Mouse (Mus musculus): ENCODE data around the gene Rnf145. TPM values are rescaled to one million over a fixed set of nuclear protein-coding genes. Genes with fewer than 3 reads are reported as not detected.

The Rnf145 gene
- total RNA-seq (2021) = 10 to 100 TPM; 25.2 to 26.1 TPM

GRCm38 (mm10) chr11:44518281-44519095, at the start of gene Rnf145:
TSS of gene Rnf145 (plus strand) at chr11:44518964.
- intact Hi-C loops (cut with DNase I) = loop anchor here (1.0 kb wide), 1 partner anchor 48 kb away; the partner anchor contains the start of gene Ublcp1
- DNase-seq = peak; percentile 74 to 75

GRCm38 (mm10) chr11:44469646-44470431, 48.9 kb upstream of the Rnf145 start:
- intact Hi-C loops (cut with DNase I) = loop anchor here (1.0 to 5.0 kb wide), 3 partner anchors 48 to 112 kb away; partner anchors contain the start of gene Rnf145
- DNase-seq = no peak

- peak; percentile 95 to 96 for DNase-seq
- intact Hi-C loops (cut with DNase I) = loop anchor here (1.0 to 5.0 kb wide), 3 partner anchors 48 to 112 kb away; partner anchors contain the start of gene Rnf145
Observed at GRCm38 (mm10) chr11:44470432-44471336, 48.1 kb upstream of the Rnf145 start, which contains the start of gene Ublcp1. TSS of gene Ublcp1 (minus strand) at chr11:44470498.

GRCm38 (mm10) chr11:44471337-44471995, 47.3 kb upstream of the Rnf145 start:
- intact Hi-C loops (cut with DNase I) = loop anchor here (5.0 kb wide), 2 partner anchors 91 to 111 kb away; no protein-coding TSS in a partner anchor
- peak; percentile 32 to 37 for DNase-seq

- intact Hi-C loops (cut with DNase I) = no loop called here
- no peak for DNase-seq
Observed at GRCm38 (mm10) chr11:44475467-44475866, 43.3 kb upstream of the Rnf145 start.

GRCm38 (mm10) chr11:44476445-44476844, 42.3 kb upstream of the Rnf145 start:
- no peak for DNase-seq
- intact Hi-C loops (cut with DNase I) = no loop called here

- intact Hi-C loops (cut with DNase I) = no loop called here
- DNase-seq = no peak
Observed at GRCm38 (mm10) chr11:44478382-44478781, 40.4 kb upstream of the Rnf145 start.

- intact Hi-C loops (cut with DNase I) = no loop called here
- DNase-seq = no peak
Observed at GRCm38 (mm10) chr11:44480246-44480645, 38.5 kb upstream of the Rnf145 start.

GRCm38 (mm10) chr11:44485089-44485736, 33.6 kb upstream of the Rnf145 start:
- intact Hi-C loops (cut with DNase I) = no loop called here
- DNase-seq = no peak

- intact Hi-C loops (cut with DNase I) = no loop called here
- DNase-seq = no peak
Observed at GRCm38 (mm10) chr11:44489117-44489516, 29.6 kb upstream of the Rnf145 start.

GRCm38 (mm10) chr11:44494643-44495323, 24.0 kb upstream of the Rnf145 start:
- no peak for DNase-seq
- intact Hi-C loops (cut with DNase I) = no loop called here

- intact Hi-C loops (cut with DNase I) = no loop called here
- peak; percentile 38 to 42 for DNase-seq
Observed at GRCm38 (mm10) chr11:44496217-44496616, 22.5 kb upstream of the Rnf145 start.

GRCm38 (mm10) chr11:44498412-44499272, 20.1 kb upstream of the Rnf145 start:
- no peak for DNase-seq
- intact Hi-C loops (cut with DNase I) = no loop called here

- intact Hi-C loops (cut with DNase I) = no loop called here
Observed at GRCm38 (mm10) chr11:44500966-44501365, 17.8 kb upstream of the Rnf145 start.

GRCm38 (mm10) chr11:44501477-44501876, 17.3 kb upstream of the Rnf145 start:
- no peak for DNase-seq
- intact Hi-C loops (cut with DNase I) = no loop called here

More at GRCm38 (mm10) chr11:44500966-44501365, 17.8 kb upstream of the Rnf145 start:
- no peak for DNase-seq

- intact Hi-C loops (cut with DNase I) = no loop called here
- no peak for DNase-seq
Observed at GRCm38 (mm10) chr11:44502931-44503330, 15.8 kb upstream of the Rnf145 start.

GRCm38 (mm10) chr11:44504146-44504545, 14.6 kb upstream of the Rnf145 start:
- intact Hi-C loops (cut with DNase I) = no loop called here
- no peak for DNase-seq

- intact Hi-C loops (cut with DNase I) = no loop called here
- DNase-seq = no peak
Observed at GRCm38 (mm10) chr11:44504761-44505160, 14.0 kb upstream of the Rnf145 start.
